Mouse (Mus musculus) A20 (cell line): ENCODE data around the gene Ninl.

Experiments used
- DNase-seq: peaks from one replicate; pipeline ENCODE4 v3.0.0-alpha.2; 2011; ENCODE audit warnings: low read depth, low spot score

Gene Ninl

GRCm38 (mm10) chr2:150999021-150999420, 40.2 kb downstream of the Ninl start:
- DNase-seq = no peak

- DNase-seq = no peak
These were observed 41.6 kb downstream of the Ninl start for GRCm38 (mm10) chr2:150997618-150998017.

- no peak for DNase-seq
These were observed 43.9 kb downstream of the Ninl start for GRCm38 (mm10) chr2:150995324-150995723.

GRCm38 (mm10) chr2:150991050-150991449, 48.1 kb downstream of the Ninl start:
- no peak for DNase-seq

- DNase-seq = no peak
These were observed 48.7 kb downstream of the Ninl start for GRCm38 (mm10) chr2:150990506-150990905.

GRCm38 (mm10) chr2:150985359-150985758, 53.8 kb downstream of the Ninl start:
- DNase-seq = no peak

GRCm38 (mm10) chr2:150982051-150982450, 57.1 kb downstream of the Ninl start:
- DNase-seq = peak; percentile 19

GRCm38 (mm10) chr2:150981524-150981923, 57.7 kb downstream of the Ninl start:
- peak; percentile 30 for DNase-seq

- DNase-seq = no peak
These were observed 59.1 kb downstream of the Ninl start for GRCm38 (mm10) chr2:150979861-150980620.

- no peak for DNase-seq
These were observed 60.4 kb downstream of the Ninl start for GRCm38 (mm10) chr2:150978791-150979190.

- no peak for DNase-seq
These were observed 61.5 kb downstream of the Ninl start for GRCm38 (mm10) chr2:150977676-150978075.

- no peak for DNase-seq
These were observed 62.3 kb downstream of the Ninl start for GRCm38 (mm10) chr2:150976871-150977270.

GRCm38 (mm10) chr2:150973401-150974115, 65.6 kb downstream of the Ninl start:
- no peak for DNase-seq

- DNase-seq = no peak
These were observed 66.5 kb downstream of the Ninl start for GRCm38 (mm10) chr2:150972681-150973080.

GRCm38 (mm10) chr2:150971856-150972255, 67.3 kb downstream of the Ninl start:
- no peak for DNase-seq

- DNase-seq = no peak
These were observed 70.0 kb downstream of the Ninl start for GRCm38 (mm10) chr2:150969231-150969630.

GRCm38 (mm10) chr2:150967491-150967890, 71.7 kb downstream of the Ninl start:
- DNase-seq = no peak

GRCm38 (mm10) chr2:150965951-150966350, 73.2 kb downstream of the Ninl start:
- no peak for DNase-seq

- no peak for DNase-seq
These were observed 74.5 kb downstream of the Ninl start for GRCm38 (mm10) chr2:150964641-150965040.

GRCm38 (mm10) chr2:150963246-150963645, 75.9 kb downstream of the Ninl start:
- DNase-seq = no peak

- DNase-seq = no peak
These were observed 79.7 kb downstream of the Ninl start for GRCm38 (mm10) chr2:150959521-150959920.

- DNase-seq = no peak
These were observed 83.3 kb downstream of the Ninl start for GRCm38 (mm10) chr2:150955859-150956258.

- no peak for DNase-seq
These were observed 88.0 kb downstream of the Ninl start for GRCm38 (mm10) chr2:150951201-150951600.
